Mouse (Mus musculus) embryo, embryonic 11 days (tissue): ENCODE measurements around the gene Tet3.

Source experiments
- DNase-seq: peaks from one replicate; pipeline ENCODE4 v3.0.0-alpha.2; 2015

Tet3 gene

GRCm38 (mm10) chr6:83459034-83459644 lies at the start of gene Tet3:
Tet3 (minus strand) TSS chr6:83459084.
- DNase-seq = no peak

- no peak for DNase-seq
Observed at GRCm38 (mm10) chr6:83507168-83507546, 48.3 kb upstream of the Tet3 start.

GRCm38 (mm10) chr6:83506258-83507167 lies 47.6 kb upstream of the Tet3 start, which contains the start of gene Dguok:
Dguok (minus strand) TSS chr6:83506969.
- peak; percentile 99 for DNase-seq

GRCm38 (mm10) chr6:83505554-83505953 lies 46.7 kb upstream of the Tet3 start:
- no peak for DNase-seq

- no peak for DNase-seq
Observed at GRCm38 (mm10) chr6:83503361-83503760, 44.5 kb upstream of the Tet3 start.

GRCm38 (mm10) chr6:83502656-83503055 lies 43.8 kb upstream of the Tet3 start:
- DNase-seq = no peak

GRCm38 (mm10) chr6:83501524-83502310 lies 42.8 kb upstream of the Tet3 start:
- DNase-seq = no peak

- DNase-seq = no peak
Observed at GRCm38 (mm10) chr6:83500462-83500861, 41.6 kb upstream of the Tet3 start.

GRCm38 (mm10) chr6:83499078-83499477 lies 40.2 kb upstream of the Tet3 start:
- DNase-seq = no peak

- DNase-seq = no peak
Observed at GRCm38 (mm10) chr6:83496753-83497710, 38.1 kb upstream of the Tet3 start.

GRCm38 (mm10) chr6:83496009-83496752 lies 37.3 kb upstream of the Tet3 start:
- DNase-seq = no peak

GRCm38 (mm10) chr6:83490622-83491021 lies 31.7 kb upstream of the Tet3 start:
- DNase-seq = no peak

- no peak for DNase-seq
Observed at GRCm38 (mm10) chr6:83488200-83488599, 29.3 kb upstream of the Tet3 start.

GRCm38 (mm10) chr6:83487298-83487697 lies 28.4 kb upstream of the Tet3 start:
- no peak for DNase-seq

- DNase-seq = no peak
Observed at GRCm38 (mm10) chr6:83485854-83486253, 27.0 kb upstream of the Tet3 start.

- no peak for DNase-seq
Observed at GRCm38 (mm10) chr6:83483776-83484175, 24.9 kb upstream of the Tet3 start.

- DNase-seq = no peak
Observed at GRCm38 (mm10) chr6:83482418-83483085, 23.7 kb upstream of the Tet3 start.

GRCm38 (mm10) chr6:83480019-83480655 lies 21.3 kb upstream of the Tet3 start:
- no peak for DNase-seq

GRCm38 (mm10) chr6:83479193-83479592 lies 20.3 kb upstream of the Tet3 start:
- DNase-seq = no peak

- DNase-seq = no peak
Observed at GRCm38 (mm10) chr6:83478628-83479027, 19.7 kb upstream of the Tet3 start.
